Mouse (Mus musculus): ENCODE data around the gene Myh14. TPM values are rescaled to one million over a fixed set of nuclear protein-coding genes. Genes with fewer than 3 reads are reported as not detected.

Myh14 gene
- polyA plus RNA-seq, 1 experiment = 17.4 TPM

- TF ChIP-seq CTCF (IDR thresholded peaks at IDR 0.05; ENCODE audit: extremely low read depth, insufficient read depth, low read length) = no peak
- no peak for TF ChIP-seq POLR2A (IDR thresholded peaks at IDR 0.05; ENCODE audit: extremely low read depth, insufficient read depth, low read length)
- no peak overlapping the region for H3K4me3 ChIP-seq (ENCODE audit: insufficient read depth, low read length)
- no peak overlapping the region for H3K27ac ChIP-seq (ENCODE audit: insufficient read depth, low read length)
- 0 out of 2 replicates have a peak, but pooled peaks cover 1% of the 10 kb centered on the region for H3K4me1 ChIP-seq (ENCODE audit: control insufficient read depth, insufficient read depth, low read length)
Measured at GRCm38 (mm10) chr7:44598336-44598735, 72.3 kb downstream of the Myh14 start.

GRCm38 (mm10) chr7:44597666-44598065 is 73.0 kb downstream of the Myh14 start:
- 0 out of 2 replicates have a peak, but pooled peaks cover 1% of the 10 kb centered on the region for H3K4me1 ChIP-seq (ENCODE audit: control insufficient read depth, insufficient read depth, low read length)
- no peak overlapping the region for H3K4me3 ChIP-seq (ENCODE audit: insufficient read depth, low read length)
- H3K27ac ChIP-seq (ENCODE audit: insufficient read depth, low read length) = no peak overlapping the region
- TF ChIP-seq CTCF (IDR thresholded peaks at IDR 0.05; ENCODE audit: extremely low read depth, insufficient read depth, low read length) (no peak), POLR2A (IDR thresholded peaks at IDR 0.05; ENCODE audit: extremely low read depth, insufficient read depth, low read length) (no peak)

GRCm38 (mm10) chr7:44596996-44597538 is 73.6 kb downstream of the Myh14 start:
- TF ChIP-seq POLR2A (IDR thresholded peaks at IDR 0.05; ENCODE audit: extremely low read depth, insufficient read depth, low read length) (no peak), CTCF (IDR thresholded peaks at IDR 0.05; ENCODE audit: extremely low read depth, insufficient read depth, low read length) (no peak)
- Histone ChIP-seq H3K4me3 (ENCODE audit: insufficient read depth, low read length) (no peak overlapping the region), H3K4me1 (ENCODE audit: control insufficient read depth, insufficient read depth, low read length) (0 out of 2 replicates have a peak, but pooled peaks cover 1% of the 10 kb centered on the region), H3K27ac (ENCODE audit: insufficient read depth, low read length) (no peak overlapping the region)

GRCm38 (mm10) chr7:44596051-44596450 is 74.6 kb downstream of the Myh14 start:
- Histone ChIP-seq H3K4me3 (ENCODE audit: insufficient read depth, low read length) (no peak overlapping the region), H3K27ac (ENCODE audit: insufficient read depth, low read length) (no peak overlapping the region), H3K4me1 (ENCODE audit: control insufficient read depth, insufficient read depth, low read length) (0 out of 2 replicates have a peak, but pooled peaks cover 1% of the 10 kb centered on the region)
- TF ChIP-seq POLR2A (IDR thresholded peaks at IDR 0.05; ENCODE audit: extremely low read depth, insufficient read depth, low read length) (no peak), CTCF (IDR thresholded peaks at IDR 0.05; ENCODE audit: extremely low read depth, insufficient read depth, low read length) (no peak)

GRCm38 (mm10) chr7:44595131-44595561 is 75.5 kb downstream of the Myh14 start:
- TF ChIP-seq POLR2A (IDR thresholded peaks at IDR 0.05; ENCODE audit: extremely low read depth, insufficient read depth, low read length) = no peak
- no peak for TF ChIP-seq CTCF (IDR thresholded peaks at IDR 0.05; ENCODE audit: extremely low read depth, insufficient read depth, low read length)
- 0 out of 2 replicates have a peak, but pooled peaks cover 1% of the 10 kb centered on the region for H3K4me1 ChIP-seq (ENCODE audit: control insufficient read depth, insufficient read depth, low read length)
- H3K4me3 ChIP-seq (ENCODE audit: insufficient read depth, low read length) = no peak overlapping the region
- no peak overlapping the region for H3K27ac ChIP-seq (ENCODE audit: insufficient read depth, low read length)

- Histone ChIP-seq H3K4me1 (ENCODE audit: control insufficient read depth, insufficient read depth, low read length) (0 out of 2 replicates have a peak, but pooled peaks cover 1% of the 10 kb centered on the region), H3K4me3 (ENCODE audit: insufficient read depth, low read length) (peak overlapping the region; percentile 43), H3K27ac (ENCODE audit: insufficient read depth, low read length) (peak overlapping the region; percentile 33; the same call in 1 of the 2 replicates)
- TF ChIP-seq CTCF (IDR thresholded peaks at IDR 0.05; ENCODE audit: extremely low read depth, insufficient read depth, low read length) (no peak), POLR2A (IDR thresholded peaks at IDR 0.05; ENCODE audit: extremely low read depth, insufficient read depth, low read length) (no peak)
Measured at GRCm38 (mm10) chr7:44594291-44594690, 76.4 kb downstream of the Myh14 start.

- Histone ChIP-seq H3K4me1 (ENCODE audit: control insufficient read depth, insufficient read depth, low read length) (0 out of 2 replicates have a peak, but pooled peaks cover 1% of the 10 kb centered on the region), H3K4me3 (ENCODE audit: insufficient read depth, low read length) (peak overlapping the region; percentile 43), H3K27ac (ENCODE audit: insufficient read depth, low read length) (peak overlapping the region; percentile 33; the same call in 1 of the 2 replicates)
- peak; percentile 40; the same call in 1 of the 2 replicates for TF ChIP-seq POLR2A (IDR thresholded peaks at IDR 0.05; ENCODE audit: extremely low read depth, insufficient read depth, low read length)
- TF ChIP-seq CTCF (IDR thresholded peaks at IDR 0.05; ENCODE audit: extremely low read depth, insufficient read depth, low read length) = no peak
Measured at GRCm38 (mm10) chr7:44593775-44594174, 76.9 kb downstream of the Myh14 start.

GRCm38 (mm10) chr7:44593051-44593450 is 77.6 kb downstream of the Myh14 start:
- no peak for TF ChIP-seq POLR2A (IDR thresholded peaks at IDR 0.05; ENCODE audit: extremely low read depth, insufficient read depth, low read length)
- no peak for TF ChIP-seq CTCF (IDR thresholded peaks at IDR 0.05; ENCODE audit: extremely low read depth, insufficient read depth, low read length)
- Histone ChIP-seq H3K4me1 (ENCODE audit: control insufficient read depth, insufficient read depth, low read length) (peaks cover 4% of the 10 kb centered on the region; the same call in 1 of the 2 replicates), H3K4me3 (ENCODE audit: insufficient read depth, low read length) (peak overlapping the region; percentile 43), H3K27ac (ENCODE audit: insufficient read depth, low read length) (no peak overlapping the region)

GRCm38 (mm10) chr7:44591348-44592116 is 79.1 kb downstream of the Myh14 start:
- Histone ChIP-seq H3K27ac (ENCODE audit: insufficient read depth, low read length) (peak overlapping the region; percentile 47; the same call in 1 of the 2 replicates), H3K4me1 (ENCODE audit: control insufficient read depth, insufficient read depth, low read length) (peaks cover 5% of the 10 kb centered on the region; the same call in 1 of the 2 replicates), H3K4me3 (ENCODE audit: insufficient read depth, low read length) (peak overlapping the region; percentile 43)
- TF ChIP-seq POLR2A (IDR thresholded peaks at IDR 0.05; ENCODE audit: extremely low read depth, insufficient read depth, low read length) = no peak
- TF ChIP-seq CTCF (IDR thresholded peaks at IDR 0.05; ENCODE audit: extremely low read depth, insufficient read depth, low read length) = no peak

All from cortical plate, adult 2 months (tissue).